In the genomic region with DNA sequence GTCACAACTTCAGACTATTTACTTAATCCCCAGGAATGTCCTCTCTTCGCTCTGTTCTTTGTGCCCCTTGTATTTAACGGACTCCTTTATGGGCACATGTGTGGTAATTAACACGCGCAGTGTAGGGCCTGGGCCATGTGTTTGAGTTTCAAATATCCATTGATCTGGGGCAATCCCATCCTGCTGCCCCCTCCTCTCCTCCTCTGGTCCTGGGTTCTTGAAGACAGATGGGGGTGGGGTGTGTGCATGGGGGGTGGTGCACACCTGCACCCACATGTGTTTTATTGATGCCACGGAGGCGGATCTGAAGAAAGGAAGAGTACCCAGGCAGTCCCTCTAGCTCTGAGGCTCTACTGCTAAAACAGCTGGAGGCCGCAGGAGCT, we compare ENCODE assay signal across 9 mouse cellular contexts.
A peak's percentile ranks its signal among the peaks of the same experiment; 100 is the strongest.
DNase-seq lines count a peak whose midpoint lies in the region; ATAC-seq and TF ChIP-seq lines count a peak whose summit lies in the region.
"Had no signal": no experiment of that assay in that cellular context is flagged by ENCODE, and none has a peak within 500 bp of the region (broad histone marks: within the 10 kb centered on the region; RNA-seq: fewer than 3 reads in every experiment).

No protein-coding gene starts in this region.

- 0 out of 2 replicates have a peak overlapping the region, but pooled peaks have one; percentile 37 for H3K27ac ChIP-seq in heart, embryonic 10.5 days
- H3K27ac ChIP-seq in forebrain, embryonic 16.5 days (ENCODE audit: low read length), result no peak overlapping the region
- peak overlapping the region; percentile 54 for H3K27ac ChIP-seq in limb, embryonic 15.5 days

- no peaks in the 10 kb centered on the region for H3K36me3 ChIP-seq in heart, embryonic 10.5 days
- H3K36me3 ChIP-seq in forebrain, embryonic 16.5 days (ENCODE audit: control insufficient read depth, insufficient read depth), result no peaks in the 10 kb centered on the region
- no peaks in the 10 kb centered on the region for H3K36me3 ChIP-seq in limb, embryonic 15.5 days

- 41% methylated on average over 7 of the region's 7 CpGs for WGBS in heart, embryonic 10.5 days
- 19% methylated on average over 7 of the region's 7 CpGs for WGBS in forebrain, embryonic 16.5 days
- 14% methylated on average over 7 of the region's 7 CpGs for WGBS in limb, embryonic 15.5 days

- ATAC-seq in forebrain, embryonic 16.5 days, result peak; percentile 43; the same call in 1 of the 2 replicates
- peak; percentile 59; the same call in 1 of the 2 replicates for ATAC-seq in limb, embryonic 15.5 days (ENCODE audit: insufficient number of reproducible peaks, low FRiP score, low TSS enrichment, low read depth)
- ATAC-seq in megakaryocyte progenitor cell, adult 5-6 weeks (replicated peaks; ENCODE audit: poor library complexity), result no peak

- intact Hi-C loops in heart, postnatal 14 days (cut with DNase I), result no loop called here

- H3K4me1 ChIP-seq in heart, embryonic 10.5 days, result peaks cover 29% of the 10 kb centered on the region
- peaks cover 15% of the 10 kb centered on the region for H3K4me1 ChIP-seq in forebrain, embryonic 16.5 days (replicated peaks; ENCODE audit: control insufficient read depth, insufficient read depth, low read length)
- peaks cover 14% of the 10 kb centered on the region for H3K4me1 ChIP-seq in limb, embryonic 15.5 days

- no peak for TF ChIP-seq POLR2A in brain, embryonic 14.5 days (IDR thresholded peaks at IDR 0.05; ENCODE audit: borderline replicate concordance, extremely low read depth, insufficient read depth, insufficient read length, poor library complexity, severe bottlenecking)

- no peaks in the 10 kb centered on the region for H3K27me3 ChIP-seq in heart, embryonic 10.5 days (ENCODE audit: insufficient read depth, poor library complexity, severe bottlenecking)
- H3K27me3 ChIP-seq in forebrain, embryonic 16.5 days (replicated peaks; ENCODE audit: control insufficient read depth, insufficient read depth, low read length), result no peaks in the 10 kb centered on the region
- H3K27me3 ChIP-seq in limb, embryonic 15.5 days, result no peaks in the 10 kb centered on the region

- no peaks in the 10 kb centered on the region for H3K9me3 ChIP-seq in heart, embryonic 10.5 days
- no peaks in the 10 kb centered on the region for H3K9me3 ChIP-seq in forebrain, embryonic 16.5 days (ENCODE audit: control insufficient read depth, low read length)
- H3K9me3 ChIP-seq in limb, embryonic 15.5 days, result no peaks in the 10 kb centered on the region

- H3K4me3 ChIP-seq in heart, embryonic 10.5 days, result no peak overlapping the region
- no peak overlapping the region for H3K4me3 ChIP-seq in forebrain, embryonic 16.5 days (replicated peaks; ENCODE audit: low read length)
- no peak overlapping the region for H3K4me3 ChIP-seq in limb, embryonic 15.5 days
- H3K4me3 ChIP-seq: myocyte had no signal

- H3K9ac ChIP-seq in forebrain, embryonic 16.5 days (replicated peaks; ENCODE audit: low read depth, low read length), result no peak overlapping the region
- H3K9ac ChIP-seq in limb, embryonic 15.5 days, result no peak overlapping the region

- H3K4me2 ChIP-seq in forebrain, embryonic 16.5 days (ENCODE audit: low read length), result no peak overlapping the region
- H3K4me2 ChIP-seq in limb, embryonic 15.5 days, result no peak overlapping the region

- no peak for DNase-seq in heart, embryonic 10.5 days (ENCODE audit: low spot score)
- DNase-seq in heart, postnatal 14 days, result no peak
- peak; percentile 25 for DNase-seq in brain, embryonic 14.5 days (ENCODE audit: low read depth)
- no peak for DNase-seq in right cerebral cortex, adult 18-20 months
- no peak for DNase-seq in lung, postnatal 4 days

- TF ChIP-seq CTCF in brain, embryonic 14.5 days (IDR thresholded peaks at IDR 0.05; ENCODE audit: borderline replicate concordance, extremely low read depth, insufficient read depth, insufficient read length), result no peak
